Mouse (Mus musculus) stomach, embryonic 14.5 days (tissue): Measurements from ENCODE around the gene Rab3c. TPM values are rescaled to one million over a fixed set of nuclear protein-coding genes. Genes with fewer than 3 reads are reported as not detected.

ENCODE experiments used
- ATAC-seq: fragments of 200-750 bp; cut with Nextera tagmentation; 2 replicates; pipeline ENCODE4 v1.8.0; 2017; ENCODE audit warnings: low read depth, moderate TSS enrichment; ENCODE audit not compliant: insufficient number of reproducible peaks, insufficient read depth, low FRiP score
- H3K27ac ChIP-seq: fragments of 300-500 bp; sonication (generic); 2 replicates; pipeline ENCODE4 v1.5.1; 2014; ENCODE audit warnings: mild to moderate bottlenecking, low read length, moderate library complexity, mixed read lengths
- H3K27me3 ChIP-seq: fragments of 300-500 bp; sonication (generic); 2 replicates; pipeline ENCODE4 v1.6.1; 2014; ENCODE audit warnings: low read length, control low read depth, mixed read lengths; ENCODE audit not compliant: control insufficient read depth, insufficient read depth
- H3K36me3 ChIP-seq: fragments of 300-500 bp; sonication (generic); 2 replicates; pipeline ENCODE4 v1.6.1; 2014; ENCODE audit warnings: mild to moderate bottlenecking, control low read depth, low read length, moderate library complexity, mixed read lengths; ENCODE audit not compliant: control insufficient read depth, insufficient read depth
- H3K4me1 ChIP-seq: fragments of 300-500 bp; sonication (generic); 2 replicates; pipeline ENCODE4 v1.6.1; 2014; ENCODE audit warnings: low read length, control low read depth, mixed read lengths; ENCODE audit not compliant: control insufficient read depth, insufficient read depth
- H3K4me2 ChIP-seq: fragments of 300-500 bp; sonication (generic); replicated peaks from 2 replicates; pipeline ENCODE4 v1.6.1; 2014; ENCODE audit warnings: low read depth, low read length, control low read depth
- H3K4me3 ChIP-seq: fragments of 300-500 bp; sonication (generic); 2 replicates; pipeline ENCODE4 v1.5.1; 2014; ENCODE audit warnings: low read depth, low read length, control low read depth
- H3K9ac ChIP-seq: fragments of 300-500 bp; sonication (generic); replicated peaks from 2 replicates; pipeline ENCODE4 v1.6.1; 2014; ENCODE audit warnings: low read depth, mild to moderate bottlenecking, control low read depth, low read length, moderate library complexity, mixed read lengths
- H3K9me3 ChIP-seq: fragments of 300-500 bp; sonication (generic); 2 replicates; pipeline ENCODE4 v1.6.1; 2016; ENCODE audit warnings: low read depth, low read length, control low read depth; ENCODE audit not compliant: control insufficient read depth
- WGBS: fragments of 180-500 bp; shearing (Covaris S2); extraction: QIAGEN DNeasy Blood & Tissue Kit; methylation state at CpG from one replicate; pipeline ENCODE4 v1.1.7; 2014; 5-methylcytosine and 5-hydroxymethylcytosine counted together
- polyA plus RNA-seq: library from polyadenylated mRNA; unstranded; fragments of >200 nt; fragmentation: Nextera tagmentation; extraction: Ambion mirVana; gene quantifications from 2 replicates; pipeline ENCODE4 v1.2.1, GENCODE M21; 2014

Gene Rab3c
- polyA plus RNA-seq, 1 experiment from 2014 or later: 5.8 TPM

GRCm38 (mm10) chr13:110231086-110231688 lies 49.6 kb downstream of the Rab3c start:
- Histone ChIP-seq H3K27me3 (no peaks in the 10 kb centered on the region), H3K4me1 (no peaks in the 10 kb centered on the region), H3K27ac (no peak overlapping the region), H3K9ac (no peak overlapping the region), H3K4me3 (no peak overlapping the region), H3K4me2 (no peak overlapping the region), H3K36me3 (no peaks in the 10 kb centered on the region), H3K9me3 (no peaks in the 10 kb centered on the region)
- ATAC-seq: no peak
- WGBS: 53% methylated on average over 5 of the region's 5 CpGs

DNA sequence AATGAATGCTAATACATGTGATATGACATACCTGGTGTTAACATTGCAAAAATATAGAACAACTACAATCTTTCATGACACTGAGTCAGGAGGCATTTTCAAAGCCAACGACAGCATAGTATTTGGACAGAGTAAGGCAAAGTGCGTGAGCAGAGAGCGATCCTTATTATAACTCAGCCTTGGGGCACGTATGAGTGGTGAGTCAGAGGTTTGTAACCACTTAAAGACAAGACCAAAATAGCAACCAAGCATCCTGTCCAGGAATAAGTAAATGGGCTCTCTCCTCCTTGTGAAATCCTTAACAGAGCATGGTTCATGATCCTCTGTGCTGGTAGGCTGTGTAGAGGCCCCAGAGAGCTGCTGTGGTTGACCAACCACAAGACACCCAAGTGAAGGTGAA lies 50.8 kb downstream of the Rab3c start:
- WGBS: 84% methylated on average over 4 of the region's 4 CpGs
- H3K4me2 ChIP-seq: no peak overlapping the region
- no peak for ATAC-seq
- no peaks in the 10 kb centered on the region for H3K4me1 ChIP-seq
- H3K36me3 ChIP-seq: no peaks in the 10 kb centered on the region
- no peaks in the 10 kb centered on the region for H3K27me3 ChIP-seq
- no peak overlapping the region for H3K4me3 ChIP-seq
- H3K27ac ChIP-seq: no peak overlapping the region
- H3K9me3 ChIP-seq: no peaks in the 10 kb centered on the region
- H3K9ac ChIP-seq: no peak overlapping the region

GRCm38 (mm10) chr13:110219195-110219594 lies 61.6 kb downstream of the Rab3c start:
- H3K27ac ChIP-seq: no peak overlapping the region
- H3K27me3 ChIP-seq: no peaks in the 10 kb centered on the region
- no peak overlapping the region for H3K9ac ChIP-seq
- no peaks in the 10 kb centered on the region for H3K36me3 ChIP-seq
- no peak overlapping the region for H3K4me2 ChIP-seq
- H3K4me3 ChIP-seq: no peak overlapping the region
- H3K4me1 ChIP-seq: no peaks in the 10 kb centered on the region
- ATAC-seq: no peak
- no peaks in the 10 kb centered on the region for H3K9me3 ChIP-seq
- 86% methylated on average over 7 of the region's 7 CpGs for WGBS

- Histone ChIP-seq H3K9ac (no peak overlapping the region), H3K4me3 (no peak overlapping the region), H3K4me2 (no peak overlapping the region), H3K27me3 (no peaks in the 10 kb centered on the region), H3K9me3 (no peaks in the 10 kb centered on the region), H3K36me3 (no peaks in the 10 kb centered on the region), H3K4me1 (no peaks in the 10 kb centered on the region), H3K27ac (no peak overlapping the region)
- WGBS: 74% methylated on average over 4 of the region's 4 CpGs
- ATAC-seq: no peak
These were observed 62.3 kb downstream of the Rab3c start for GRCm38 (mm10) chr13:110218497-110218896.

DNA sequence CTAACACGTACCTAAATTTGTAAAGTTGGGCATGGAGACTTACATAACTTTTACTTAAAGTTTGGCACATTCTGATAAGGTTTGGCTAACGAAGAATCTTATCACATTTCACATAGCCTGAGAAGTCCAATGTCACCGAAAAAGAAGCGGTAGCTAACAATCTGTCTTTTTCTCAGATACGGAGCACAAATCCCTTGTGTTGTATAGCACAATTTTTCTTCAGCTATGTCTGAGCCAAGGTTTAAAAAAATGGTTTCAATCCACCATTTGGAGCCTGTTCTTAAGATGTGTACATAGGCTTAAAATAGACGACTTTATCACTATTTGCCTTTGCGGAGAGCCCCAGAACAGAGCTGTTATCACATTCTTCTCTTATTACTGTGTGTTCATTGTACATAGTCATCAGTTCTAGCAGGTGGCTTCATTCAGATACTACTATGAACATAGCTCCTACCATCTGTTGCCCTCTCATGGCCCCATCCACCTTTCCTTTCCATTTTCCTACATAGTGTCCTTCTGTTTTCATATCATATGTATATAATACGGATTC lies 69.2 kb downstream of the Rab3c start:
- H3K9me3 ChIP-seq: no peaks in the 10 kb centered on the region
- H3K36me3 ChIP-seq: no peaks in the 10 kb centered on the region
- H3K4me2 ChIP-seq: no peak overlapping the region
- no peak overlapping the region for H3K4me3 ChIP-seq
- 68% methylated on average over 8 of the region's 8 CpGs for WGBS
- H3K4me1 ChIP-seq: no peaks in the 10 kb centered on the region
- ATAC-seq: peak; percentile 86
- no peaks in the 10 kb centered on the region for H3K27me3 ChIP-seq
- no peak overlapping the region for H3K9ac ChIP-seq
- no peak overlapping the region for H3K27ac ChIP-seq

DNA sequence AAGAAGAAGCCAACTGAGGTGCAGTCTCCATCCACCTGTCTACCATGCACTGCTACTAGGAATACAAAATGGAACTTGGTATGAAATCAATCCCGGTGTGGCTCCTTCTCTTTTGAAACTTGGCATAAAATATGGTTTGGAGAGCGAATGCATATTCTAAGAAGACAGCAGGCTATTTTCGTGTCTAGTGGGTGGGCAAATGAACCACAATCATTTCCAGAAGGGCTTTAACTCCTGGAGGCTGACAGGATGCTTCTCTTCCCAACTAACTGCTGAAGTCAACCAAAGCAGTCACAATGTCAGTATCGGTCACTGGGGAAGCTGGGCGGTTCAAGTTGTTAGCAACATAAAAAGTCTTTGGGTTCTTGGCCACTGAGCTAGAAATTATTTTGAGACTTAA lies 81.9 kb downstream of the Rab3c start:
- Histone ChIP-seq H3K27me3 (no peaks in the 10 kb centered on the region), H3K9me3 (no peaks in the 10 kb centered on the region), H3K9ac (no peak overlapping the region), H3K4me1 (no peaks in the 10 kb centered on the region), H3K27ac (no peak overlapping the region), H3K36me3 (no peaks in the 10 kb centered on the region), H3K4me2 (no peak overlapping the region), H3K4me3 (no peak overlapping the region)
- 82% methylated on average over 5 of the region's 5 CpGs for WGBS
- ATAC-seq: no peak

DNA sequence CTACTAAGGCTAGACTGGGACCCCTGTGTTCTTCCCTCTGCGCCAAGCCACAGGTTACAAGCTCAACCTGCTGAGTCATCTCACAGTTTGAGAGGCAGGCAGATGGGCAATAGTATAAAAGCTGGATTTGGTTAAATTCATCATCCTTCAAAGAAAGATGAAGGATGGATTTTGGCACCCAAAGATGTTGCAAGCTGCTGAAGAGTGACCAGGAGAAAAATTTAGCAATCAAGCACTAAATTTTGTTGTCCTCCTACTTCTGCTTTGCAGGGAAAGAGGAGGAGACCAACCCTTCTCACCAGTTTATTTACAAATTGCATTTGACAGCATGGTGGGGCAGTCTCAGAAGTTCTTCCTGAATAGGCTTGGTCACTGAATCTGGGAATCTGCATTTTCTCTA lies 90.8 kb downstream of the Rab3c start:
- no peaks in the 10 kb centered on the region for H3K36me3 ChIP-seq
- no peak overlapping the region for H3K4me2 ChIP-seq
- 52% methylated on average over 1 of the region's 1 CpGs for WGBS
- no peaks in the 10 kb centered on the region; the same call in 1 of the 2 replicates for H3K9me3 ChIP-seq
- ATAC-seq: no peak
- H3K27ac ChIP-seq: no peak overlapping the region
- H3K9ac ChIP-seq: no peak overlapping the region
- no peaks in the 10 kb centered on the region for H3K27me3 ChIP-seq
- H3K4me1 ChIP-seq: no peaks in the 10 kb centered on the region
- no peak overlapping the region for H3K4me3 ChIP-seq

GRCm38 (mm10) chr13:110184963-110185685 lies 95.7 kb downstream of the Rab3c start:
- Histone ChIP-seq H3K9ac (no peak overlapping the region), H3K4me3 (no peak overlapping the region), H3K4me1 (no peaks in the 10 kb centered on the region), H3K4me2 (no peak overlapping the region), H3K9me3 (no peaks in the 10 kb centered on the region; the same call in 1 of the 2 replicates), H3K36me3 (no peaks in the 10 kb centered on the region), H3K27ac (no peak overlapping the region), H3K27me3 (no peaks in the 10 kb centered on the region)
- 73% methylated on average over 4 of the region's 4 CpGs for WGBS
- ATAC-seq: no peak
